Mouse (Mus musculus) bone marrow, adult 2 months (tissue): ENCODE results near the gene BC107364.

ENCODE experiments used
- CTCF ChIP-seq: fragments of 200-500 bp; IDR thresholded peaks from 2 replicates; pipeline ENCODE4 v1.5.1; 2011; ENCODE audit warnings: low read length, control low read depth; ENCODE audit not compliant: control insufficient read depth, insufficient read depth
- POLR2A ChIP-seq: fragments of 200-500 bp; IDR thresholded peaks from 2 replicates; pipeline ENCODE4 v1.6.1; 2011; ENCODE audit warnings: low read depth, mild to moderate bottlenecking, control low read depth, low read length, borderline replicate concordance; ENCODE audit not compliant: control insufficient read depth

GRCm38 (mm10) chr3:96405541-96406503, 46.3 kb downstream of the BC107364 start:
- TF ChIP-seq CTCF (no peak), POLR2A (no peak)
